Mouse (Mus musculus) cortical plate, adult 2 months (tissue): ENCODE results near the gene Gm37240.

ENCODE experiments used
- CTCF ChIP-seq: fragments of 200-500 bp; IDR thresholded peaks from 2 replicates; pipeline ENCODE4 v1.5.1; 2011; ENCODE audit warnings: mild to moderate bottlenecking, control low read depth, low read length; ENCODE audit not compliant: insufficient read depth; ENCODE audit errors: extremely low read depth
- POLR2A ChIP-seq: fragments of 200-500 bp; IDR thresholded peaks from 2 replicates; pipeline ENCODE4 v1.6.1; 2011; ENCODE audit warnings: mild to moderate bottlenecking, low read length, control low read depth; ENCODE audit not compliant: insufficient read depth; ENCODE audit errors: extremely low read depth

GRCm38 (mm10) chr3:85636716-85637447, 250.4 kb downstream of the Gm37240 start:
- TF ChIP-seq CTCF (no peak), POLR2A (no peak)
